Mouse (Mus musculus) kidney, postnatal 0 days (tissue): ENCODE measurements at regions not wholly inside any gene's neighbourhood (a gene's known extent, or its start where the extent isn't known, plus 50 kb on each side); places are given as distances from the start of the nearest gene placed in this dataset.

ENCODE experiments used
- ATAC-seq: fragments of 200-750 bp; cut with Nextera tagmentation; replicated peaks from 2 replicates; pipeline ENCODE4 v1.8.0; 2017; ENCODE audit warnings: low read depth, moderate number of reproducible peaks, moderate TSS enrichment, moderate library complexity; ENCODE audit not compliant: low FRiP score
- DNase-seq: peaks from one replicate; pipeline ENCODE4 v3.0.0-alpha.2; 2016; ENCODE audit warnings: low spot score
- H3K27ac ChIP-seq: fragments of 300-500 bp; sonication (generic); 2 replicates; pipeline ENCODE4 v1.5.1; 2014; ENCODE audit warnings: mild to moderate bottlenecking
- H3K27me3 ChIP-seq: fragments of 300-500 bp; sonication (generic); 2 replicates; pipeline ENCODE4 v1.6.1; 2014; ENCODE audit warnings: low read length, mixed read lengths; ENCODE audit not compliant: insufficient read depth
- H3K36me3 ChIP-seq: fragments of 300-500 bp; sonication (generic); 2 replicates; pipeline ENCODE4 v1.6.1; 2014; ENCODE audit warnings: low read length, mixed read lengths; ENCODE audit not compliant: insufficient read depth
- H3K4me1 ChIP-seq: fragments of 300-500 bp; sonication (generic); replicated peaks from 2 replicates; pipeline ENCODE4 v1.6.1; 2014; ENCODE audit warnings: antibody characterized with exemption, low read length, mixed read lengths; ENCODE audit not compliant: insufficient read depth
- H3K4me2 ChIP-seq: fragments of 300-500 bp; sonication (generic); 2 replicates; pipeline ENCODE4 v1.6.1; 2014; ENCODE audit warnings: mild to moderate bottlenecking, low read length, moderate library complexity, mixed read lengths
- H3K4me3 ChIP-seq: fragments of 300-500 bp; sonication (generic); replicated peaks from 2 replicates; pipeline ENCODE4 v1.5.1; 2014; ENCODE audit warnings: low read depth, low read length
- H3K9ac ChIP-seq: fragments of 300-500 bp; sonication (generic); 2 replicates; pipeline ENCODE4 v1.6.1; 2014; ENCODE audit warnings: low read depth, low read length
- H3K9me3 ChIP-seq: fragments of 300-500 bp; sonication (generic); replicated peaks from 2 replicates; pipeline ENCODE4 v1.6.1; 2016; ENCODE audit warnings: low read length, inconsistent platforms, mixed read lengths
- CTCF ChIP-seq: IDR thresholded peaks from 2 replicates; pipeline ENCODE4 v1.5.1; 2016; ENCODE audit warnings: antibody characterized with exemption, low read depth, mild to moderate bottlenecking, moderate library complexity
- WGBS: fragments of 180-500 bp; shearing (Covaris S2); extraction: QIAGEN DNeasy Blood & Tissue Kit; methylation state at CpG from one replicate; pipeline ENCODE4 v1.1.7; 2014; 5-methylcytosine and 5-hydroxymethylcytosine counted together

GRCm38 (mm10) chr2:166408806-166409205, 253.3 kb upstream of the Sulf2 start:
- WGBS = 56% methylated on average over 4 of the region's 4 CpGs
- DNase-seq = no peak
- Histone ChIP-seq H3K9ac (no peak overlapping the region), H3K36me3 (no peaks in the 10 kb centered on the region), H3K27me3 (no peaks in the 10 kb centered on the region), H3K4me1 (0 out of 2 replicates have a peak, but pooled peaks cover 9% of the 10 kb centered on the region), H3K4me3 (no peak overlapping the region), H3K4me2 (no peak overlapping the region), H3K27ac (no peak overlapping the region), H3K9me3 (no peaks in the 10 kb centered on the region)
- peak; percentile 74 for ATAC-seq
- no peak for TF ChIP-seq CTCF

- Histone ChIP-seq H3K9ac (no peak overlapping the region), H3K36me3 (no peaks in the 10 kb centered on the region), H3K4me2 (no peak overlapping the region), H3K9me3 (no peaks in the 10 kb centered on the region), H3K4me1 (0 out of 2 replicates have a peak, but pooled peaks cover 9% of the 10 kb centered on the region), H3K27ac (no peak overlapping the region), H3K4me3 (no peak overlapping the region), H3K27me3 (no peaks in the 10 kb centered on the region)
- no peak for DNase-seq
- 42% methylated on average over 16 of the region's 16 CpGs for WGBS
- TF ChIP-seq CTCF = no peak
- no peak for ATAC-seq
Observed at GRCm38 (mm10) chr2:166408009-166408408, 252.5 kb upstream of the Sulf2 start.

- H3K27ac ChIP-seq = no peak overlapping the region
- H3K36me3 ChIP-seq = no peaks in the 10 kb centered on the region
- 0 out of 2 replicates have a peak, but pooled peaks cover 9% of the 10 kb centered on the region for H3K4me1 ChIP-seq
- 58% methylated on average over 11 of the region's 11 CpGs for WGBS
- H3K4me2 ChIP-seq = no peak overlapping the region
- TF ChIP-seq CTCF = no peak
- DNase-seq (no peak), ATAC-seq (no peak)
- no peaks in the 10 kb centered on the region for H3K9me3 ChIP-seq
- no peak overlapping the region for H3K9ac ChIP-seq
- no peak overlapping the region for H3K4me3 ChIP-seq
- H3K27me3 ChIP-seq = no peaks in the 10 kb centered on the region
Observed at GRCm38 (mm10) chr2:166406826-166407225, 251.4 kb upstream of the Sulf2 start.

DNA sequence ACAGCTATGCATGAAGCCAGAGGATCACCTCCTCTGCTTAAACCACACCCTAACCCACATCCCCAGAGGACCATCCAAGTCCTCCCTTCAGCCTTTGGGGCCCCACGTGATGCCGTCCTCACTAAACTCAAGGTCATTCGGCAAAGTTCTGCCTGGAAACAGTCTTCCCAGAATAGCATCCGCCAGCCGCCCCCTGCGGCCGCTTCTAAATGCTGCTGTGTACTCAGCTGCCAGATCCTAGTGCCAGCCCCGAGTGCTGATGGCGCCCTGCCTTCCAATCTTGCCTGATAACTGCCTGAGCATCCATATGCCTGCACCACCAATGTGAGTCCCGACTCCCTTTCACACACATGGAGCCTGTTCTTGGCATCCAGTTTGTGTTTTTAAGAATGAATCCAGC, 247.9 kb upstream of the Sulf2 start:
- ATAC-seq (no peak), DNase-seq (no peak)
- 67% methylated on average over 10 of the region's 10 CpGs for WGBS
- Histone ChIP-seq H3K9ac (no peak overlapping the region), H3K4me3 (no peak overlapping the region), H3K4me2 (no peak overlapping the region), H3K27me3 (no peaks in the 10 kb centered on the region), H3K27ac (no peak overlapping the region), H3K9me3 (no peaks in the 10 kb centered on the region), H3K4me1 (peaks cover 15% of the 10 kb centered on the region), H3K36me3 (no peaks in the 10 kb centered on the region)
- no peak for TF ChIP-seq CTCF

DNA sequence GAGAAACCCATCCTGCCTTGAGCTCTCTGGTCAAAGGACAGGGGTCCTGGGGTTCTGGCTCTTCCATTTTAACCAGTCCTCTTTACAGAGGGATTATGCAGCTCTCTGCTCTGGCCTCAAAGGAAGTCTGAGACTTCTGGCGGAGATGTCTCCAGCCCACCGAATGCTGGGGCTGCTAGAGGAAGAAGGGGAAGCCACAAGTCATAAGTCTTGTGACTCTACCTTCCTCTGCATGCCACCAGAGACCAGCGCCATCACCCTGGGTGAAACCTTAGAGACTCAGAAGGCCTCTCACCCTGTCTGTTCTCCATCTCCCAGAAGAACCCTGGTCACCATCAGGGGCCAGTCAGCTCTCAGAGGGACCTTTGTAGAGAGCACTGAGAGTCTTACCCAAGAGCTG, 246.4 kb upstream of the Sulf2 start:
- no peak overlapping the region for H3K4me2 ChIP-seq
- H3K4me1 ChIP-seq = peaks cover 12% of the 10 kb centered on the region
- H3K27ac ChIP-seq = no peak overlapping the region
- H3K4me3 ChIP-seq = no peak overlapping the region
- no peaks in the 10 kb centered on the region for H3K27me3 ChIP-seq
- ATAC-seq (no peak), DNase-seq (no peak)
- H3K9me3 ChIP-seq = no peaks in the 10 kb centered on the region
- TF ChIP-seq CTCF = no peak
- no peak overlapping the region for H3K9ac ChIP-seq
- WGBS = 71% methylated on average over 3 of the region's 3 CpGs
- H3K36me3 ChIP-seq = no peaks in the 10 kb centered on the region

DNA sequence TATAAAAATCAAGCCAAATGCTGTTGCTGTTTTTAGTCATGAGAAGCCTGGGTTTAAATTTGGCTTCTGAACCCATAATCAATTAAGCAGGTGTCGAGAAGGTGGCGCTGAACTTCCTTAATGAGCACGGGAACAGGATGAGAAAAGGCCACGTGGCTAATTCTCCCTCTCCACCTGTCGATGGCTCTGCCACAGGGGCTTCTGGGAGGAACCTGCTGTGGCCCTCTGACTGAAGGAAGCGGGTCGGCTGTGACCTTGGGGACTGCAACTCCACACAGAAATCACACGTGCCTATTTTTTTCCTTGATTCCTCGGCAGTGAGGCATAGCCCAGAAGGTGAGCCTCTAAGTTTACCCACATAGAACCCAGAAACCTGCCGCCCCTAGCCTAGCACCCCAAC, 244.8 kb upstream of the Sulf2 start:
- Histone ChIP-seq H3K36me3 (no peaks in the 10 kb centered on the region), H3K4me2 (no peak overlapping the region), H3K9me3 (no peaks in the 10 kb centered on the region), H3K4me3 (no peak overlapping the region), H3K27me3 (no peaks in the 10 kb centered on the region), H3K27ac (no peak overlapping the region), H3K4me1 (peaks cover 6% of the 10 kb centered on the region), H3K9ac (no peak overlapping the region)
- TF ChIP-seq CTCF = no peak
- WGBS = 46% methylated on average over 10 of the region's 10 CpGs
- ATAC-seq (no peak), DNase-seq (no peak)

- Histone ChIP-seq H3K4me3 (no peak overlapping the region), H3K4me1 (peaks cover 6% of the 10 kb centered on the region), H3K27ac (peak overlapping the region; percentile 43), H3K36me3 (no peaks in the 10 kb centered on the region), H3K9me3 (no peaks in the 10 kb centered on the region), H3K27me3 (no peaks in the 10 kb centered on the region), H3K4me2 (no peak overlapping the region), H3K9ac (no peak overlapping the region)
- DNase-seq (peak; percentile 86), ATAC-seq (no peak; the same call in none of the 2 replicates)
- WGBS = 13% methylated on average over 6 of the region's 6 CpGs
- no peak for TF ChIP-seq CTCF
Observed at GRCm38 (mm10) chr2:166399140-166399830, 243.8 kb upstream of the Sulf2 start.
